Mouse (Mus musculus): ENCODE measurements around the gene Fam160a1. TPM values are rescaled to one million over a fixed set of nuclear protein-coding genes. Genes with fewer than 3 reads are reported as not detected.

Fam160a1 gene
- total RNA-seq, 1 experiment from 2014 or later: not detected

GRCm38 (mm10) chr3:85776707-85777106, 40.4 kb downstream of the Fam160a1 start:
- no peak for ATAC-seq (replicated peaks in 1 of 2; ENCODE audit: insufficient read depth in 1 of 2, low FRiP score in 2 of 2, low TSS enrichment in 1 of 2, low read depth in 1 of 2, poor library complexity in 2 of 2, severe bottlenecking in 2 of 2)

DNA sequence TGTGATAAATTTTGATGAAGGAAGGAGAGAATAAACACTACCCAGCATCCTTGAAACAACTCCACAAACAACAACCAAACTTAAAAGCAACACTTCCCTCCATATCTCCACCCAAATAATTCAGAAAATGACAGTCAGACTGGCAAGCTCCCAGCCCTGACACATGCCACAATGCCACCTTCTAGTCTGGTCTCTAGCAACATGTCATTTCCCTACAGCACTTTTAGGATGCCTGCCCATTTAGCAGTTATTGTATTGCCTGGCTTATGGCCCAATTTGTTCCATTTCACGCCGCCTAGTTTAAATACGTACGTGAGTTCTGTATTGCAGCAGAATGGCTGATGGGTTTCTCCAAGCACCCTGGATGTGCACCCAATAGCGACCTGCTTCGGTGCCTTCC, 41.0 kb downstream of the Fam160a1 start:
- ATAC-seq (replicated peaks in 1 of 2; ENCODE audit: insufficient read depth in 1 of 2, low FRiP score in 2 of 2, low TSS enrichment in 1 of 2, low read depth in 1 of 2, poor library complexity in 2 of 2, severe bottlenecking in 2 of 2): no peak

GRCm38 (mm10) chr3:85773886-85774285, 43.2 kb downstream of the Fam160a1 start:
- ATAC-seq (replicated peaks in 1 of 2; ENCODE audit: insufficient read depth in 1 of 2, low FRiP score in 2 of 2, low TSS enrichment in 1 of 2, low read depth in 1 of 2, poor library complexity in 2 of 2, severe bottlenecking in 2 of 2): no peak

- no peak for ATAC-seq (replicated peaks in 1 of 2; ENCODE audit: insufficient read depth in 1 of 2, low FRiP score in 2 of 2, low TSS enrichment in 1 of 2, low read depth in 1 of 2, poor library complexity in 2 of 2, severe bottlenecking in 2 of 2)
These were observed 43.7 kb downstream of the Fam160a1 start for GRCm38 (mm10) chr3:85773425-85773824.

GRCm38 (mm10) chr3:85764937-85765337, 52.2 kb downstream of the Fam160a1 start:
- no peak for ATAC-seq (replicated peaks in 1 of 2; ENCODE audit: insufficient read depth in 1 of 2, low FRiP score in 2 of 2, low TSS enrichment in 1 of 2, low read depth in 1 of 2, poor library complexity in 2 of 2, severe bottlenecking in 2 of 2)

DNA sequence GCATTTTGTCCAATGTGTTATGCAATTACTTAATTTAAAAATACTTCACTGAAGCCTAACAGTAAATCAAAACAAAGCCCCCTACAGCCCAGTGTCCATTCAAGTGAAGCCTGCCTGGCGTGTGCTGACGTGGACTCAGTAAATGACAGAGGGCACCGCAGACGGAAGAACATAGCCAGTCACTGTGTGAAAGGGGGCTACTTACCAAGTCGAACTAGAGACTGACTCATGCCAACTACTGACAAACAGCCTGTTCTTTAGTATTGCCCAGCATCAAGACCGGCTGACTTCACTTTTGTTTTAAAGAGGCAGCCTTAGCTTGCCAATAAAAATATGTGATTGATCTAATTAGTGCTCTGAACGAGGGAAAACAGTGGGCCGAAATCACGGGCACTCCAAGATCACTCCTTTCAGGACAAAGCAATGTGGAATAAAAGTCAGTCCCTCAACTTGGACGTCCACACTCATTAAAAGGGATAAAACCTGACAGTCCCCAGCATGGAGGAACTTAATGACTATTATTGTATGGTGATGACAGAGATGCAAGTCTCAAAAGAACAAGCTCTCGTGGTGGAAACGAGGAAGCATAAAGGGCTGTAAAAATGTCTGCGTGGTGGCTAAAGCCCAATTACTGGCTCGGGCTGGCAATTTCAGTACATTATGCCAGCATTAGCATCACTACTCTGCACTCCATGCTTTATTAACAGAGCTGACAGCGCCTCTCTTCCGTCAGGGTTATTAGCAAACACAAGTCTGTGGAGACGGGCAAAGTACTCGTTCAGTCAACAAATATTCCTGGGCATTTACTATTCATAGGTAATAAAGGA, 52.9 kb downstream of the Fam160a1 start:
- no peak for ATAC-seq (replicated peaks in 1 of 2; ENCODE audit: insufficient read depth in 1 of 2, low FRiP score in 2 of 2, low TSS enrichment in 1 of 2, low read depth in 1 of 2, poor library complexity in 2 of 2, severe bottlenecking in 2 of 2)

DNA sequence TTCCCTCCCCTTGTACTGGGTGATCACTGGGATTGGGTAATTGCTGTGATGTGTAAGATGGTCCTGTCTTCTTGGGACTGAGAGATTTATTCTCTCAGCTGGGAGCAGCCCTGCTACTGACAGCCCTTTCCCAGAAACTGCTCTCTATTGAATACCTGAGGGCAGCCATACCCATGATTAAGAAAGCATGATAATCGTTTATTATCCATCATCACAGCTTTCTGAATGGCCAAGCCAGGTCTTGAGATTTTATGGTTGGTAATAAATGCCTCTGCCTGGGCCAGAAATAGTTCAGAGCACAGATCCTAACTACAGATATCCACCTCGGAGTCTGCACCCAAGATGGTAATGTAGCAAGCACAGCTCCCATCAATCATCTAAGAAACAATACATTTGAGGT, 59.1 kb downstream of the Fam160a1 start:
- ATAC-seq (replicated peaks in 1 of 2; ENCODE audit: insufficient read depth in 1 of 2, low FRiP score in 2 of 2, low TSS enrichment in 1 of 2, low read depth in 1 of 2, poor library complexity in 2 of 2, severe bottlenecking in 2 of 2): no peak

DNA sequence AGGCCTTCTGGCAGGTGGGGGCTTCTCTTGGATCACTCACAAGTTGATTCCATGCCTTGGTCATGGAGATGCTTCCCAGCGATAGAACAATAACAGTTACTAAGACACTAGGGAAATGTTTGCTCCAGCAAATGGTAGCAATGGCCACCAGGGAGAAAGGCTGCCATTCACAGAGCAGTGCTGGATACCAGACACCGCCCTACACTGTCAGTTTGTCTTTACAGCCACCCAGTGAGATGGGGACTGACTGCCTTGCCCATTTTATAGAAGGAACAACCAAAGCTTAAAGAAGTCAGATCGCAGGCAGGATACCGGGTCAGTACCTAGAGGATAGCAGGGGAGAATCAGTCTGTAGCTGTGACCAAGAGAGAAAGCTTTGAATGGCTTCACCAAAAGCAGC, 59.7 kb downstream of the Fam160a1 start:
- no peak for ATAC-seq (replicated peaks in 1 of 2; ENCODE audit: insufficient read depth in 1 of 2, low FRiP score in 2 of 2, low TSS enrichment in 1 of 2, low read depth in 1 of 2, poor library complexity in 2 of 2, severe bottlenecking in 2 of 2)

DNA sequence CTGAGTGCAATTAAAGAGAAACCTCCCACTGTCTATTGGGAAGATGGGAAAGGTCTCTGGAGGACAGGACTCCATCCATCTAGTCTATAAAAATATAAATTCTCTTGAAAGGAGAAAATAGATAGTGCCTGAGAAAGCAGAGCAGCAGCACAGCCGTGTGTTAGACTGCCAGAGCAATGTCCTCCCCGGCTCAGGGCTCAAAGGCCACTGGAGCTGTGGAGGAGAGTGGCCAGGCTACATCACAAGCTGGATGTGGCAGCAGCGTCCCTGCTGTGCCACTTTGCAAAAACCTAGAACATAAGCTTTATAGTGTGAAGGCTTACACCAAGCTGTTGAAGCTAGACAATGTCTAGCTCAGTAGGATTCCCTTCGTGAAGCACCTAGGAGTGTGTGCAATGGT, 67.7 kb downstream of the Fam160a1 start:
- ATAC-seq (replicated peaks in 1 of 2; ENCODE audit: insufficient read depth in 1 of 2, low FRiP score in 2 of 2, low TSS enrichment in 1 of 2, low read depth in 1 of 2, poor library complexity in 2 of 2, severe bottlenecking in 2 of 2): no peak

- ATAC-seq (replicated peaks in 1 of 2; ENCODE audit: insufficient read depth in 1 of 2, low FRiP score in 2 of 2, low TSS enrichment in 1 of 2, low read depth in 1 of 2, poor library complexity in 2 of 2, severe bottlenecking in 2 of 2): no peak
These were observed 68.2 kb downstream of the Fam160a1 start for GRCm38 (mm10) chr3:85748863-85749262.

GRCm38 (mm10) chr3:85746116-85746515, 71.0 kb downstream of the Fam160a1 start:
- ATAC-seq (replicated peaks in 1 of 2; ENCODE audit: insufficient read depth in 1 of 2, low FRiP score in 2 of 2, low TSS enrichment in 1 of 2, low read depth in 1 of 2, poor library complexity in 2 of 2, severe bottlenecking in 2 of 2): no peak

DNA sequence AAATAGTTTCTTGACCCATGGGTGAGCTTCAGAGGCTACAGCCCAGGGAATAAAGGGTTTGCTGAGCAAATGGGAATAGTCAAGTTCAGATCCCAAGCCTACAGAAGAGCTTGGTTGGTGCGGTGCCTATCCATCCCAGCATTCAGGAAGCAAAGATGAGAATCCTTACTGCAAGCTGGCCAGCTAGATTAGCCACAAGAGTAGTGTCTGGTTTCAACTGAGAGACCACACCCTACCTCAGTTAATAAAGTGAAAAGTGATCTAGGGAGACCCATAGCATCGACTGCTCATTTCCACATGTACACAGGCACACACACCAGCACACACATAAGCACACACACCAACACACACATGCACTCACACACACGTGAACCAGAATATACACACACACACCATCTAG, 75.3 kb downstream of the Fam160a1 start:
- no peak for ATAC-seq (replicated peaks in 1 of 2; ENCODE audit: insufficient read depth in 1 of 2, low FRiP score in 2 of 2, low TSS enrichment in 1 of 2, low read depth in 1 of 2, poor library complexity in 2 of 2, severe bottlenecking in 2 of 2)

DNA sequence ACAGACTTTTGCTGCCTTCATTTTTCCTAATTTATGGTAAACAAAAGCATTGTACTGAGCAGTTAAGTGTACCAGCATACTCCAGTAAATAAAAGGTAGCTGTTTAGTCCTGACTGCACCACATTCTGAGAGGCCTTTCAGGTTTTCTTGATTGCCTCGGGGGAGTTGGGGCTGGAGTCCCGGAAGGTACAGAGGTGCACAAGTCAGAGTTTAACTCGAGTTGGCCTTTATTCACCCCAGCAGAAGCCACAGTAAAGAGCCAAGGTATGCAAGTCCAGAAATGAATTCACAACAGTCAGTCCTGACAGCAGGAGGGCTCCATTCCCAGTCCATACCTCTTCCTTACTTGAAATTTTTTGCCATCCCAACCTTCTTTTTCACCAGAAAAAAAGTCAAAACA, 78.5 kb downstream of the Fam160a1 start:
- no peak for ATAC-seq (replicated peaks in 1 of 2; ENCODE audit: insufficient read depth in 1 of 2, low FRiP score in 2 of 2, low TSS enrichment in 1 of 2, low read depth in 1 of 2, poor library complexity in 2 of 2, severe bottlenecking in 2 of 2)

DNA sequence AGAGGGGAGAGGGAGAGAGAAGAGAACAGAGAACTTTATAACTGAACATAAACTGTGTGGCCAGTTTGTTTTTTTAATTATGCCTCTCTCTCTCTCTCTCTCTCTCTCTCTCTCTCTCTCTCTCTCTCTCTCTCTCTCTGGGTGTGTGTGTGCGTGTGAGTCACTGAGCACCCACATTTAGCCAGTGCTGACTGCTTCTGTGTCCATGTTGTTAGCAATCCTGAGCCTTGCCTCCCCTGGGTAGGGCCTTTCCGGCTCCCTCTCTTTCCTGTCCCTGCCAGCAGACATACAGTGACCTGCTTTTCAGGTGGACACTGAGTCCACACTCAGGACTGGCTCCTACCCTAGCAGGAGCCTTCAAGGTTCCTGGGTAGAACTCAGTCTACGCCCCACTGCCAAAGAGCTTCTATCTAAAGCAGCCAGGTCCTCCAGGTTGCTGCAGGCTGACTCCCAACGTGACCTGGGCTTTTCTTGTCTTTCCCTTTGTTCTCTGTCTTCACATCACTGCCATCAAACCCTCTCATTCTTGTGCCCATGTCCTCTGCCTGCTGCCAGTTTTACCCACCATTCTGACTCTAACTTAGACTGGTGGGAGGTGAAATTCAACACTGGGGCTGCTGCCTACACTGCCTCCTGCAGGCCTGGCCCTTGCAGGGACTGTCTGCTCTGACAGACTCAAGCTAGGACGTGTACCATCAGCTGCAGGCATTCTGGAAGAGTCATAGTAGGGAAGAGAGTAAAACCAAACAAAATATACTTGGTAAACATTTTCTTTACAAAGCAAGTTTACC, 83.0 kb downstream of the Fam160a1 start:
- no peak for ATAC-seq (replicated peaks in 1 of 2; ENCODE audit: insufficient read depth in 1 of 2, low FRiP score in 2 of 2, low TSS enrichment in 1 of 2, low read depth in 1 of 2, poor library complexity in 2 of 2, severe bottlenecking in 2 of 2)

GRCm38 (mm10) chr3:85727171-85727570, 89.9 kb downstream of the Fam160a1 start:
- no peak for ATAC-seq (replicated peaks in 1 of 2; ENCODE audit: insufficient read depth in 1 of 2, low FRiP score in 2 of 2, low TSS enrichment in 1 of 2, low read depth in 1 of 2, poor library complexity in 2 of 2, severe bottlenecking in 2 of 2)

GRCm38 (mm10) chr3:85725971-85726370, 91.1 kb downstream of the Fam160a1 start:
- ATAC-seq (replicated peaks in 1 of 2; ENCODE audit: insufficient read depth in 1 of 2, low FRiP score in 2 of 2, low TSS enrichment in 1 of 2, low read depth in 1 of 2, poor library complexity in 2 of 2, severe bottlenecking in 2 of 2): no peak

- no peak for ATAC-seq (replicated peaks in 1 of 2; ENCODE audit: insufficient read depth in 1 of 2, low FRiP score in 2 of 2, low TSS enrichment in 1 of 2, low read depth in 1 of 2, poor library complexity in 2 of 2, severe bottlenecking in 2 of 2)
These were observed 92.0 kb downstream of the Fam160a1 start for GRCm38 (mm10) chr3:85725110-85725509.

- no peak for ATAC-seq (replicated peaks in 1 of 2; ENCODE audit: insufficient read depth in 1 of 2, low FRiP score in 2 of 2, low TSS enrichment in 1 of 2, low read depth in 1 of 2, poor library complexity in 2 of 2, severe bottlenecking in 2 of 2)
These were observed 94.5 kb downstream of the Fam160a1 start for GRCm38 (mm10) chr3:85722581-85722980.
